Mouse (Mus musculus): ENCODE measurements around the gene Pld3. TPM values are rescaled to one million over a fixed set of nuclear protein-coding genes. Genes with fewer than 3 reads are reported as not detected.
A peak's percentile ranks its signal among the peaks of the same experiment; 100 is the strongest.

Pld3 gene
- total and polyA plus RNA-seq, 3 experiments = 11.1 to 22.8 TPM; not detected in 1

DNA sequence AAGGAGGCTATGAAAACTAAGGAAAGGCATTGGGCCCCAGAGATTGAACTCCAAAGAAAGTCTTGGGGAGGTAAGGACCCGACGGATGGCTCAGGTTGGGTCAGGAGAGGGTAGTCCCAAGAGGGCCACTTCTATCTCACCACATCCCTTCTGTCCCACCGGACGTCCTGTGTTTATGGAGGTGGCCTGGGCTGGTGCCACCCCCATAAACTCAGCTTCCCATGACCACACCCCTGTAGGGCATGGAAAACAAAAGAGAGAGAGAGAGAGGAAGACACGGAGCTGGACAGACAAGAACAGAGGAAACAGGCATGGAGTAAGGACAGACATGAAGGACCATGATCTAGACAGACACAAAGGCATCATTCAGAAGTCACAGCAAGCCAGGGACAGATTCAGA lies 59.6 kb downstream of the Pld3 start:
- no peak overlapping the region for H3K27ac ChIP-seq (ENCODE audit: control insufficient read depth, low read depth, low read length)
- H3K36me3 ChIP-seq (ENCODE audit: control insufficient read depth in 1 of 2, insufficient read depth in 2 of 2, low read length in 2 of 2) = peaks cover 0 to 15% of the 10 kb centered on the region in 2 experiments; a peak in 2 of 4 replicates
- no peaks in the 10 kb centered on the region for H3K9me3 ChIP-seq (replicated peaks; ENCODE audit: insufficient read depth, low read length)
- H3K4me1 ChIP-seq (ENCODE audit: control insufficient read depth in 1 of 2, insufficient read depth in 2 of 2, low read length in 2 of 2) = peaks cover 8 to 16% of the 10 kb centered on the region in 2 experiments
- peaks cover 6% of the 10 kb centered on the region for H3K79me2 ChIP-seq (ENCODE audit: control insufficient read depth, insufficient read depth, low read length, poor library complexity)
- no peak for DNase-seq (ENCODE audit: low read depth, low spot score)
- no peak overlapping the region for H3K9ac ChIP-seq (ENCODE audit: control insufficient read depth, low read depth, low read length, poor library complexity, severe bottlenecking)
- H3K4me3 ChIP-seq (ENCODE audit: control insufficient read depth in 1 of 2, insufficient read depth in 1 of 2, low read depth in 2 of 2, low read length in 2 of 2) = no peak overlapping the region
- TF ChIP-seq ZNF384 (IDR thresholded peaks at IDR 0.05; ENCODE audit: low read depth, low read length) (no peak), MEF2A (IDR thresholded peaks at IDR 0.05; ENCODE audit: extremely low read depth, insufficient replicate concordance, low read depth, low read length, poor library complexity, severe bottlenecking) (no peak)
- H3K27me3 ChIP-seq (ENCODE audit: control insufficient read depth in 1 of 2, insufficient read depth in 2 of 2, low read length in 2 of 2) = no peaks in the 10 kb centered on the region

DNA sequence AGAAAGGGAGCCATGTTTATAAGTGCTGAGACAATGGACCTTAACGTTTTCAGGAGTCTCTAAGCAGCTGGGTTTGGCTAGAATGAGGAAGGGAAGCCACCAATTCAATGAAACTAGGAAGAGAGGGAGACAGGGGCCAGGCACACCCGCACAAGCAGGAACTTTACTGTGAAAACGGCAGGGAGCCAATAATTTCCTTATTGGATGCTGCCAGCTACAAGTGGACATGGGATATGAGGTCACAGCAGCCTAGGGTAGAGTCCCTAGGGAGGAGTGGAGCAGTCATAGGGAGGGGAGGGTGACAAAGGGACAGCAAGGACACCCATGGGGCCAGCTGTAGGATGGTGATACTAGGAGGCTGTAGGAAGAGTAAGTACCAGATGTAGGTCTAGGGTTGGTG lies 60.0 kb downstream of the Pld3 start:
- Histone ChIP-seq H3K4me1 (ENCODE audit: control insufficient read depth in 1 of 2, insufficient read depth in 2 of 2, low read length in 2 of 2) (peaks cover 10 to 21% of the 10 kb centered on the region in 2 experiments), H3K4me3 (ENCODE audit: control insufficient read depth in 1 of 2, insufficient read depth in 1 of 2, low read depth in 2 of 2, low read length in 2 of 2) (no peak overlapping the region), H3K79me2 (ENCODE audit: control insufficient read depth, insufficient read depth, low read length, poor library complexity) (peaks cover 6% of the 10 kb centered on the region), H3K9ac (ENCODE audit: control insufficient read depth, low read depth, low read length, poor library complexity, severe bottlenecking) (no peak overlapping the region), H3K36me3 (ENCODE audit: control insufficient read depth in 1 of 2, insufficient read depth in 2 of 2, low read length in 2 of 2) (peaks cover 0 to 19% of the 10 kb centered on the region in 2 experiments; a peak in 2 of 4 replicates), H3K9me3 (replicated peaks; ENCODE audit: insufficient read depth, low read length) (no peaks in the 10 kb centered on the region), H3K27ac (ENCODE audit: control insufficient read depth, low read depth, low read length) (no peak overlapping the region), H3K27me3 (ENCODE audit: control insufficient read depth in 1 of 2, insufficient read depth in 2 of 2, low read length in 2 of 2) (no peaks in the 10 kb centered on the region)
- TF ChIP-seq ZKSCAN1 (IDR thresholded peaks at IDR 0.05; ENCODE audit: low read depth, low read length) (no peak), BHLHE40 (IDR thresholded peaks at IDR 0.05; ENCODE audit: borderline replicate concordance, low read depth, low read length) (no peak), MEF2A (IDR thresholded peaks at IDR 0.05; ENCODE audit: extremely low read depth, insufficient replicate concordance, low read depth, low read length, poor library complexity, severe bottlenecking) (no peak), JUND (IDR thresholded peaks at IDR 0.05; ENCODE audit: low read depth, low read length) (no peak), USF1 (IDR thresholded peaks at IDR 0.05; ENCODE audit: low read depth, low read length) (no peak), POLR2A (IDR thresholded peaks at IDR 0.05; ENCODE audit: control insufficient read depth in 1 of 2, insufficient read depth in 1 of 2, low read depth in 1 of 2, low read length in 2 of 2, poor library complexity in 1 of 2) (no peak), ETS1 (IDR thresholded peaks at IDR 0.05; ENCODE audit: low read depth, low read length) (no peak), RAD21 (IDR thresholded peaks at IDR 0.05; ENCODE audit: low read depth, low read length) (no peak), CTCF (IDR thresholded peaks at IDR 0.05 in 2 of 3, conservative IDR thresholded peaks at IDR 0.05 in 1 of 3; ENCODE audit: control insufficient read depth in 1 of 3, insufficient read depth in 1 of 3, low read depth in 2 of 3, low read length in 3 of 3, poor library complexity in 1 of 3, severe bottlenecking in 1 of 3) (no peak), ZMIZ1 (IDR thresholded peaks at IDR 0.05; ENCODE audit: low read depth, low read length) (no peak), MAZ (IDR thresholded peaks at IDR 0.05; ENCODE audit: low read depth, low read length) (no peak), CHD2 (IDR thresholded peaks at IDR 0.05; ENCODE audit: low read length) (no peak), MXI1 (IDR thresholded peaks at IDR 0.05; ENCODE audit: low read depth, low read length) (no peak)
- no peak for DNase-seq (ENCODE audit: low read depth, low spot score)

DNA sequence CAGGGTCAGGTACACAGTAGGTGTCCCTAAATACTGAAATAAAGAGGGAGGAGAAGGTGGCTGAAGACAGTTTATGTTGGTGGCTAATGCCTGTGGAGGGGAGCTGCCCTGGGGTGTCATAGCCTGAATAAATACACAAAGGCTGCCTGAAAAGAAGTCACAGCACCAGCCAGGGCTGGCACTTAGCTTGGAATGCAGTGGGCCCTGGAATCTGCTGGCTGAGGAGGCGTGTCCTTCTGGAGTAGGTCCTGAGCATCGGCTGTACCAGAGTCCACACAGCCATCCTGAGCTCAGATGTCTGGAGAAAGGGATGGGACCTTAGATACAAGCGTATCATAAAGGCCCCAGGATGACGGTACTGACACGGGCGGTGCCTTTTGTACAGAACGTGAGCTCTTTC lies 61.2 kb downstream of the Pld3 start:
- Histone ChIP-seq H3K36me3 (ENCODE audit: control insufficient read depth in 1 of 2, insufficient read depth in 2 of 2, low read length in 2 of 2) (peaks cover 0 to 20% of the 10 kb centered on the region in 2 experiments; a peak in 2 of 4 replicates), H3K9ac (ENCODE audit: control insufficient read depth, low read depth, low read length, poor library complexity, severe bottlenecking) (peak overlapping the region; percentile 88), H3K4me1 (ENCODE audit: control insufficient read depth in 1 of 2, insufficient read depth in 2 of 2, low read length in 2 of 2) (peaks cover 10 to 22% of the 10 kb centered on the region in 2 experiments), H3K27me3 (ENCODE audit: control insufficient read depth in 1 of 2, insufficient read depth in 2 of 2, low read length in 2 of 2) (no peaks in the 10 kb centered on the region), H3K4me3 (ENCODE audit: control insufficient read depth in 1 of 2, insufficient read depth in 1 of 2, low read depth in 2 of 2, low read length in 2 of 2) (no peak overlapping the region), H3K9me3 (replicated peaks; ENCODE audit: insufficient read depth, low read length) (no peaks in the 10 kb centered on the region), H3K79me2 (ENCODE audit: control insufficient read depth, insufficient read depth, low read length, poor library complexity) (peaks cover 11% of the 10 kb centered on the region), H3K27ac (ENCODE audit: control insufficient read depth, low read depth, low read length) (0 out of 2 replicates have a peak overlapping the region, but pooled peaks have one; percentile 89)
- DNase-seq (ENCODE audit: low read depth, low spot score) = no peak
- no peak for TF ChIP-seq UBTF (IDR thresholded peaks at IDR 0.05; ENCODE audit: borderline replicate concordance, insufficient read depth, low read depth, low read length)
- no peak for TF ChIP-seq MAZ (IDR thresholded peaks at IDR 0.05; ENCODE audit: low read depth, low read length)
- no peak for TF ChIP-seq ETS1 (IDR thresholded peaks at IDR 0.05; ENCODE audit: low read depth, low read length)
- no peak for TF ChIP-seq GABPA (IDR thresholded peaks at IDR 0.05; ENCODE audit: low read depth, low read length)
- TF ChIP-seq ELF1 (IDR thresholded peaks at IDR 0.05; ENCODE audit: low read depth, low read length) = no peak
- no peak for TF ChIP-seq SIN3A (IDR thresholded peaks at IDR 0.05; ENCODE audit: low read length)
- no peak for TF ChIP-seq TAL1 (IDR thresholded peaks at IDR 0.05; ENCODE audit: low read length)
- TF ChIP-seq TCF12 (IDR thresholded peaks at IDR 0.05; ENCODE audit: low read depth, low read length) = no peak
- TF ChIP-seq MXI1 (IDR thresholded peaks at IDR 0.05; ENCODE audit: low read depth, low read length) = no peak
- TF ChIP-seq MYC (IDR thresholded peaks at IDR 0.05; ENCODE audit: low read depth, low read length) = no peak
- no peak for TF ChIP-seq MYB (IDR thresholded peaks at IDR 0.05; ENCODE audit: low read depth, low read length)
- TF ChIP-seq POLR2AphosphoS5 (IDR thresholded peaks at IDR 0.05; ENCODE audit: borderline replicate concordance, low read depth, low read length) = no peak
- no peak for TF ChIP-seq ZC3H11A (IDR thresholded peaks at IDR 0.05; ENCODE audit: low read depth, low read length)
- TF ChIP-seq CHD2 (IDR thresholded peaks at IDR 0.05; ENCODE audit: low read length) = no peak
- no peak for TF ChIP-seq EP300 (IDR thresholded peaks at IDR 0.05; ENCODE audit: low read depth in 1 of 2, low read length in 2 of 2)
